Comparison of ENCODE assay signal across 28 mouse cellular contexts in the genomic region with DNA sequence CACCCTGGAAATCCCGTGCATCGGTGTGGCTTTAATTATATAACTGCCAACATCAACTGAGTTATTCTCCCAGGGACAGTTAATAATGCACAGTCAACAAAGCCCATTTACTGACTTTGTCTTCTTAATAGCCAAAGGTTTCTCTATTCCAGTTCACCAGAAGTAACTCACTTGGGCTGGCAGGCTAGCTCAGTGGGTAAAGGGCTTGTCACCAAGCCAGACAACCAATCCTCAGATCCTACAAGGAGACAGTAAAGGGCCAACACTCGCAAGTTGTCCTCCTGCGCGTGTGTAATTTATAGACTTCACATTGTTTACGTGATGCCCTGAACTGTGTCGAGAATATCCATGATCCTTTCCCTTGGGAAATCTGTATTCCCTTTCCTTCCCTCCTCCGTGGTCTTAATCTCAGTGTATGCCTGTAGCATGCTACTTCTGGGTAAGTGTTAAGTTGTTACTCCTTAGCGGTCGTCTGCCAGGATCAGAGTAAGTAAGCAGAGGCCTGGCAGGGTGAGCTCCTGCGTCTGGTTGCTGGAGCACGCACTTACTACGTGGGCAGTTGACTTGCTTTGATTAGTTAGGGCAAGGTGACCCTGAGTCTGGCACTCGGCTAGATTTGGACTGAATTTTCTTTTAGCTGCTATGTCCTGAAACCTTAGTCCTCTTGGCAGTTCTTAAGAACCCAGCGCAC.
DNase-seq lines count a peak whose midpoint lies in the region; ATAC-seq lines count a peak whose summit lies in the region.
"Had no signal": no experiment of that assay in that cellular context is flagged by ENCODE, and none has a peak within 500 bp of the region (broad histone marks: within the 10 kb centered on the region; RNA-seq: fewer than 3 reads in every experiment).

No protein-coding gene starts in this region.

- peak; percentile 43 for DNase-seq in gastrocnemius, postnatal 25 days
- no peak for DNase-seq in gastrocnemius, postnatal 10 days
- peak; percentile 62 for DNase-seq in ovary, adult 18-20 months (ENCODE audit: low spot score)
- no peak for DNase-seq in ovary, postnatal 10 days (ENCODE audit: low spot score)
- peak; percentile 35 for DNase-seq in heart, postnatal 4 days
- DNase-seq in spleen, postnatal 10 days (ENCODE audit: low spot score in 2 of 2): no peak
- DNase-seq: adrenal gland, adult 2 months; B cell, adult 2 months; cerebellum, adult 2 months; cerebellum, postnatal 25 days; kidney, postnatal 4 days; liver, postnatal 0 days; right cerebral cortex, postnatal 14 days; spleen, adult 18-20 months; thymus, postnatal 14 days had no signal

- no peak overlapping the region for H3K9ac ChIP-seq in heart, embryonic 15.5 days
- no peak overlapping the region for H3K9ac ChIP-seq in heart, embryonic 12.5 days
- H3K9ac ChIP-seq: embryonic facial prominence, embryonic 12.5 days; limb, embryonic 12.5 days; liver, postnatal 0 days had no signal

- H3K4me3 ChIP-seq in heart, embryonic 15.5 days: no peak overlapping the region
- no peak overlapping the region for H3K4me3 ChIP-seq in heart, embryonic 12.5 days
- H3K4me3 ChIP-seq: embryonic facial prominence, embryonic 12.5 days; limb, embryonic 12.5 days had no signal

- peaks cover 16% of the 10 kb centered on the region for H3K4me1 ChIP-seq in heart, embryonic 15.5 days (replicated peaks)
- H3K4me1 ChIP-seq in heart, embryonic 12.5 days (replicated peaks): peaks cover 16% of the 10 kb centered on the region
- H3K4me1 ChIP-seq: embryonic facial prominence, embryonic 12.5 days; limb, embryonic 12.5 days had no signal

- H3K4me2 ChIP-seq in heart, embryonic 15.5 days: no peak overlapping the region
- H3K4me2 ChIP-seq in heart, embryonic 12.5 days: no peak overlapping the region
- H3K4me2 ChIP-seq: embryonic facial prominence, embryonic 12.5 days; limb, embryonic 12.5 days; liver, embryonic 11.5 days had no signal

- peak overlapping the region; percentile 45 for H3K27ac ChIP-seq in heart, embryonic 15.5 days
- H3K27ac ChIP-seq in heart, embryonic 12.5 days (ENCODE audit: poor library complexity, severe bottlenecking): no peak overlapping the region
- H3K27ac ChIP-seq: embryonic facial prominence, embryonic 12.5 days; hindbrain, postnatal 0 days; limb, embryonic 12.5 days; macrophage had no signal

- 71% methylated on average over 15 of the region's 15 CpGs for WGBS in heart, embryonic 15.5 days
- 80% methylated on average over 15 of the region's 15 CpGs for WGBS in heart, embryonic 12.5 days

- ATAC-seq in heart, embryonic 15.5 days (replicated peaks; ENCODE audit: insufficient number of reproducible peaks, insufficient read depth, low FRiP score, low read depth): no peak
- ATAC-seq in heart, embryonic 12.5 days (ENCODE audit: insufficient number of reproducible peaks, low FRiP score): no peak
- ATAC-seq: hindbrain, postnatal 0 days; intestine, postnatal 0 days; liver, postnatal 0 days; lung, postnatal 0 days; midbrain, embryonic 16.5 days; Patski had no signal

- peaks cover 40% of the 10 kb centered on the region for H3K36me3 ChIP-seq in heart, embryonic 15.5 days
- peaks cover 68% of the 10 kb centered on the region for H3K36me3 ChIP-seq in heart, embryonic 12.5 days
- H3K36me3 ChIP-seq: G1E had no signal

- H3K27me3 ChIP-seq in heart, embryonic 15.5 days: no peaks in the 10 kb centered on the region
- no peaks in the 10 kb centered on the region for H3K27me3 ChIP-seq in heart, embryonic 12.5 days (replicated peaks)
- H3K27me3 ChIP-seq: CH12.LX; embryonic facial prominence, embryonic 12.5 days; limb, embryonic 12.5 days; Patski had no signal

- H3K9me3 ChIP-seq in heart, embryonic 15.5 days (replicated peaks): no peaks in the 10 kb centered on the region
- no peaks in the 10 kb centered on the region for H3K9me3 ChIP-seq in heart, embryonic 12.5 days (replicated peaks)
- H3K9me3 ChIP-seq: embryonic facial prominence, embryonic 12.5 days; G1E; limb, embryonic 12.5 days had no signal

Comparison
In these comparisons a context has a peak if more than half of its experiments do, and no peak if none do; other contexts are left out.
1. DNase-seq: peak in gastrocnemius, postnatal 25 days (single experiment), ovary, adult 18-20 months (single experiment) and heart, postnatal 4 days (single experiment); none in gastrocnemius, postnatal 10 days (single experiment), ovary, postnatal 10 days (single experiment) and spleen, postnatal 10 days (0 of 2).